Mouse (Mus musculus) kidney, embryonic 14.5 days (tissue): ENCODE measurements around the gene Gata5. TPM values are rescaled to one million over a fixed set of nuclear protein-coding genes. Genes with fewer than 3 reads are reported as not detected.

ENCODE experiments used
- ATAC-seq: fragments of 200-750 bp; cut with Nextera tagmentation; 2 replicates; pipeline ENCODE4 v1.8.0; 2017; ENCODE audit warnings: moderate number of reproducible peaks, mild to moderate bottlenecking, moderate TSS enrichment, moderate library complexity; ENCODE audit not compliant: low FRiP score, low TSS enrichment
- H3K27ac ChIP-seq: fragments of 300-500 bp; sonication (generic); 2 replicates; pipeline ENCODE4 v1.5.1; 2014; ENCODE audit warnings: low read depth, mild to moderate bottlenecking, low read length, moderate library complexity, mixed read lengths
- H3K27me3 ChIP-seq: fragments of 300-500 bp; sonication (generic); 2 replicates; pipeline ENCODE4 v1.6.1; 2014; ENCODE audit warnings: mild to moderate bottlenecking, low read length; ENCODE audit not compliant: control insufficient read depth, insufficient read depth
- H3K36me3 ChIP-seq: fragments of 300-500 bp; sonication (generic); 2 replicates; pipeline ENCODE4 v1.6.1; 2014; ENCODE audit warnings: low read length, mixed read lengths; ENCODE audit not compliant: control insufficient read depth, insufficient read depth
- H3K4me1 ChIP-seq: fragments of 300-500 bp; sonication (generic); 2 replicates; pipeline ENCODE4 v1.6.1; 2014; ENCODE audit warnings: low read length, mixed read lengths; ENCODE audit not compliant: control insufficient read depth, insufficient read depth
- H3K4me2 ChIP-seq: fragments of 300-500 bp; sonication (generic); replicated peaks from 2 replicates; pipeline ENCODE4 v1.6.1; 2014; ENCODE audit warnings: low read depth, mild to moderate bottlenecking, low read length
- H3K4me3 ChIP-seq: fragments of 300-500 bp; sonication (generic); 2 replicates; pipeline ENCODE4 v1.5.1; 2014; ENCODE audit warnings: mild to moderate bottlenecking, low read length
- H3K9ac ChIP-seq: fragments of 300-500 bp; sonication (generic); 2 replicates; pipeline ENCODE4 v1.6.1; 2014; ENCODE audit warnings: low read depth, mild to moderate bottlenecking, low read length, moderate library complexity
- H3K9me3 ChIP-seq: fragments of 300-500 bp; sonication (generic); 2 replicates; pipeline ENCODE4 v1.6.1; 2016; ENCODE audit warnings: low read length; ENCODE audit not compliant: control insufficient read depth
- WGBS: fragments of 180-500 bp; shearing (Covaris S2); extraction: QIAGEN DNeasy Blood & Tissue Kit; methylation state at CpG from one replicate; pipeline ENCODE4 v1.1.7; 2014; 5-methylcytosine and 5-hydroxymethylcytosine counted together
- polyA plus RNA-seq: library from polyadenylated mRNA; unstranded; fragments of >200 nt; fragmentation: Nextera tagmentation; extraction: Ambion mirVana; gene quantifications from 2 replicates; pipeline ENCODE4 v1.2.1, GENCODE M21; 2014

Gata5 gene
- polyA plus RNA-seq, 1 experiment from 2014 or later = 4.5 TPM

DNA sequence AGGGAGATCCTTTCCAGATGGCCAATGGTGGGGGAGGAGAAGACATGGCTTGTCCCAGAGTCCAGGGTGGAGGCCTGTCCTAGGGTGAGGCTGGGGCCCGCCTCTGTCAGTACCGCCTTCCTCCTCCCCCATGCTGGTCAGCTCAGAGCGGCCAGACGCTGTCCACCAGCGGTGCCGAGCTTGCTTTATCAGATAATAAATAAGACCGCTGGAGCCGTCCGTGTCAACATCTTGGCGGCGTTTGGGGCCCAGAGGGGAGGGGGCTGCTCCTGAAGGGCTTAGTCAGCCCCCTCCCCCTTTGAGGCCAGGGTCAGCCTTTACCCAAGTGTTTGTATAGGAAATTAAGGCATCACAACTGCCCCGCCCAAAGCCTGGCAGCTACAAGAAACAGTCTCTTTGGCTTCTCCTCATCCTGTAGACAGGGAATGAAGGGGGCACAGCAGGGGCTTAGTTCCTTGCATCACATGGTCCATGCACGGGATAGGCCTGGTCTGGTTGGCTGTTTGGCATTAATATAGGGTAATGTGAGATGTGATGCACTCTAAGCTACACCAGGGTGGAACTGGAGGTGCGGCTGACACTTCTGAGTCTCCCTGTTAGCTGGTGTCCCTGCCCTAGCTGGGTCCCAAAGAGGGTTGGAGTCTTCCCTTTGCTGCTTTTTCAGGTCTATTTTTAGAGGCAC lies 11.7 kb downstream of the Gata5 start:
- 7% methylated on average over 14 of the region's 14 CpGs for WGBS
- ATAC-seq = peak; percentile 85

DNA sequence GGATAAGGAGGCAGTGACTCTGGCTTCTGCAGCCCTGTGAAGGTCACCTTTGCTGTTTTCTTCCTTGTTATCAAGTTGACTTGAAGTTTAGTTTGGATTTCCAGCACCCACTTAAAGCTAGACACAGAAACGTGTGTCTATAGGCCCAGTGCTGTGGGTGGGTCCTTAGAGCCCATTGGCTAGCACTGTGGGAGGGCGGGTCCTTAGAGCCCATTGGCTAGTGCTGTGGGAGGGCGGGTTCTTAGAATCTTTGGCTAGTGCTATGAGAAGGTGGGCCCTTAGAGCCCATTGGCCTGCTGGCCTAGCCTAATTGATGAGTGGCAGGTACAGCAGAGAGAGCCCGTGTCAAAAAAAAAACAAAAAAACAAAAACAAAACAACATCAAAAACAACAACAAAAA lies 14.3 kb downstream of the Gata5 start:
- H3K4me1 ChIP-seq = peaks cover 18% of the 10 kb centered on the region; the same call in 1 of the 2 replicates
- no peaks in the 10 kb centered on the region for H3K27me3 ChIP-seq
- H3K4me3 ChIP-seq = no peak overlapping the region
- ATAC-seq = no peak
- no peak overlapping the region for H3K27ac ChIP-seq
- no peaks in the 10 kb centered on the region for H3K9me3 ChIP-seq
- H3K4me2 ChIP-seq = no peak overlapping the region
- H3K9ac ChIP-seq = no peak overlapping the region
- no peaks in the 10 kb centered on the region for H3K36me3 ChIP-seq
- 70% methylated on average over 4 of the region's 4 CpGs for WGBS

More for the DNA sequence above, 11.7 kb downstream of the Gata5 start:
- H3K4me1 ChIP-seq = peaks cover 13% of the 10 kb centered on the region; the same call in 1 of the 2 replicates
- peak overlapping the region; percentile 49; the same call in 1 of the 2 replicates for H3K27ac ChIP-seq
- H3K9ac ChIP-seq = no peak overlapping the region
- H3K4me3 ChIP-seq = no peak overlapping the region
- H3K36me3 ChIP-seq = no peaks in the 10 kb centered on the region
- 0 out of 2 replicates have a peak overlapping the region, but pooled peaks have one; percentile 6 for H3K4me2 ChIP-seq
- no peaks in the 10 kb centered on the region for H3K27me3 ChIP-seq
- H3K9me3 ChIP-seq = no peaks in the 10 kb centered on the region

DNA sequence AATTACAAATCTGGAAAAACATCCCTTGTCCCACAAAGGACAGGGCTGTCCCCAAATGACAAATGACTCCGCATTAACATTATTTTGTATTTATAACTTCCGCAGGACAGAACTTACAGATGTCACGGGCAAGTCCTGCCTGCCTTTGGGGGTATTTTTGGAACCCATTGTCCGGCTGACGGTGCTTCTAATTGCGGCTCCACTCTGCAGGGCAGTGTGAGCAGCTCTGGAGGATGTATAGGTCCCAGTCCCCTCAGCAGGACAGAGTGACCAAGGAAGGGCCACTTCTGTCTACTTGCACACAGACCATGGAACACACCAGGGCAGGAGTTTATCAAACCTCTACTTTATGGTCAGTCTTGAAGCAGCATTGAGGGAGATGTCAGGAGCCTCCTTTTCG lies 16.9 kb downstream of the Gata5 start:
- Histone ChIP-seq H3K4me3 (no peak overlapping the region), H3K4me1 (peaks cover 18% of the 10 kb centered on the region; the same call in 1 of the 2 replicates), H3K9ac (no peak overlapping the region), H3K27ac (no peak overlapping the region), H3K9me3 (no peaks in the 10 kb centered on the region), H3K36me3 (no peaks in the 10 kb centered on the region), H3K27me3 (no peaks in the 10 kb centered on the region), H3K4me2 (no peak overlapping the region)
- no peak for ATAC-seq
- 54% methylated on average over 7 of the region's 7 CpGs for WGBS

DNA sequence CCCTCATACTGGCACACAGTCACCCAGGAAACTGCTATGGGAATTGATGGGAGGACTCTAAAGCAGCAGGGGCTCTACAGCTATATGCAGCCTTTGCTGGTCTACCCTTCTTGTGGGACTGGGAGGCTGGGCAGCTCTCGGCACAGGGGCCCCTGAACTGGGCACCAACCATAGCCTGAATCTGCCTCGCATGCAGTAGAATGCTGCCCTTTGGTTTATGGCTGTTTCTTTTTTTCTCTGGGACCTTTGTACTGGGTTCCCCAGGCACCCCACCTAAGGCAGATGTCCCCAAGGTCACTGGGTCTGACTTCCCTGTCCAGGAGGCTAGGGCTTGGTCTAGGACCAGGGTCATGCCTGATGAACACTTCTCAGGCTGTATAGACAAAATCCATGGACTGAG lies 20.2 kb downstream of the Gata5 start:
- H3K4me1 ChIP-seq = 0 out of 2 replicates have a peak, but pooled peaks cover 10% of the 10 kb centered on the region
- 88% methylated on average over 2 of the region's 2 CpGs for WGBS
- H3K4me3 ChIP-seq = no peak overlapping the region
- no peak overlapping the region for H3K9ac ChIP-seq
- H3K27ac ChIP-seq = no peak overlapping the region
- ATAC-seq = no peak
- H3K4me2 ChIP-seq = no peak overlapping the region
- no peaks in the 10 kb centered on the region for H3K27me3 ChIP-seq
- H3K36me3 ChIP-seq = no peaks in the 10 kb centered on the region
- H3K9me3 ChIP-seq = no peaks in the 10 kb centered on the region

DNA sequence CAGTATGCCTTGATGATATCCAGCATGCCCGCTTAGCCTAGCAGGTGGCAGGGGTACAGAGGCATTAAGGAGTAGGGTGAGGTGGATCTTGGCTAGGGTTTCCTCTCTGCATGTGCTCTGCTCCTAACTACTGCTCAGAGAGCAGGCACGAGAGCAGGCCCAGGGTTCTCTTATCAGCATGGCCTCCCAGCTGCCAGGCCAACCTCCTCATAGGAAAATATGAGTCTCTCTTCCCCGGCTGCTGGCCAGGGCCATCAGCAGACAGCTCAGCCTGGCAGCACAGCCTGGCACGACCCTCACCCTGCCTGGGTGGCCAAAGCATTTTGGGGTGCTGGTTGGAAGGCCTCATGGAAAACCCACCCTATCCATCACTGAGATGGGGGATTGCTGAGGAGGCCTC lies 23.4 kb downstream of the Gata5 start:
- H3K36me3 ChIP-seq = no peaks in the 10 kb centered on the region

DNA sequence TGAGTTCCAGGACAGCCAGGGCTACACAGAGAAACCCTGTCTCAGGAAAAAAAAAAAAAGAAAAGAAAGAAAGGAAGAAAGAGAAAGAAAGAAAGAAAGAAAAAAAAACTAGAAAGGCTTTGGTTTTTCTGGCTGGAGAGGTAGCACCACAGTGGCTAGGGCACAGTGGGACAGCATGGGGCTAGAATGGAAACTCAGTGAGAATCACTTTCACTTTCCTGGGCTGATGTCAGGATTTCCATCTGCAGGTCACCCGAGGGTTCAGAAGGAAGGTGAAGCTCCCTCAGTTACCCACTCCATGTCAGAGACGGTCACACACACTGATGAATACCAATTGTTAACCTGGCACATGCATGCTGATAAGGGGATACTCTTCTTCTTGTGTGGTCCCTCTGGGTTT lies 26.8 kb downstream of the Gata5 start:
- H3K4me1 ChIP-seq = no peaks in the 10 kb centered on the region
- H3K4me3 ChIP-seq = no peak overlapping the region
- 65% methylated on average over 2 of the region's 2 CpGs for WGBS
- no peak for ATAC-seq
- no peak overlapping the region for H3K27ac ChIP-seq
- no peak overlapping the region for H3K4me2 ChIP-seq
- no peak overlapping the region for H3K9ac ChIP-seq
- H3K36me3 ChIP-seq = no peaks in the 10 kb centered on the region
- H3K9me3 ChIP-seq = no peaks in the 10 kb centered on the region
- no peaks in the 10 kb centered on the region for H3K27me3 ChIP-seq

More for the DNA sequence above, 23.4 kb downstream of the Gata5 start:
- Histone ChIP-seq H3K9me3 (no peaks in the 10 kb centered on the region), H3K4me3 (no peak overlapping the region), H3K4me1 (no peaks in the 10 kb centered on the region), H3K27me3 (no peaks in the 10 kb centered on the region), H3K4me2 (no peak overlapping the region), H3K27ac (no peak overlapping the region), H3K9ac (no peak overlapping the region)
- no peak for ATAC-seq
- 79% methylated on average over 4 of the region's 4 CpGs for WGBS

DNA sequence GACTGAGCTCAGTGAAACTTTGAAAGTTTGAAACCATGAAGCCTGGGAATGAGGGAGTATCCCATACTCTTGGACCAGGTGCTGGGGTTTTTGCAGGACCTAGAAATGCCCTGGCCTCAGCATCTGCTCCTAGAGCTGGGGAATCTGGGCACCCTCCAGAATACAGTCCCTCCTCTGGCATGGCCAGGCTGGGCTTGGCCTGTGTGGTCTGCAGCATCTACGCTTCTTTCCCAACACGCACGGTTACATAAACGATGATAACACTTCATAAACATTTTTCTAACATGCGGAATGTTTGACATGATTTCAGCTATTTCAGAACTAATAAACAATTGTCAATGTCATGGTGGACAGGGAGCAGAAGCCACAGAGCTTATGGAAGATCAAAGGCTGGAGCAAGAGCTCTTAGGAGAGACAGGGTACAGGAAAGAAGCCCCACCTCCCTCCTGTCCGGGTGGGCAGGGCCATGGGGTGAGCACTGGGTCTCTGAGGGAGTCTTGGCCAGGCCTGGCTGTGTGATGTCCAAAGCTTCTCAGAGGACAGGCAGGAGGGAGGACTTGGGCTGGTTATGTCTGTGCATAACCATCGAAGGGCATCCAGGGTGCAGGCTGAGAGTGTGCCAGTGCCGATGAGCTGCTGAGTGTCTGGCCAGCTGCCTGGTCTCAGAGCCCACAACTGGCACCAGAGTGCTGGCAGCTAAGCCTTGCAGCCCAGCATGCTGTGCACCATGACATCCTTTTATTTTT lies 27.9 kb downstream of the Gata5 start:
- H3K4me2 ChIP-seq = no peak overlapping the region
- H3K9ac ChIP-seq = no peak overlapping the region
- H3K4me1 ChIP-seq = no peaks in the 10 kb centered on the region
- H3K27me3 ChIP-seq = no peaks in the 10 kb centered on the region
- no peak for ATAC-seq
- H3K36me3 ChIP-seq = no peaks in the 10 kb centered on the region
- no peaks in the 10 kb centered on the region for H3K9me3 ChIP-seq
- WGBS = 80% methylated on average over 8 of the region's 8 CpGs
- no peak overlapping the region for H3K4me3 ChIP-seq
- no peak overlapping the region for H3K27ac ChIP-seq

DNA sequence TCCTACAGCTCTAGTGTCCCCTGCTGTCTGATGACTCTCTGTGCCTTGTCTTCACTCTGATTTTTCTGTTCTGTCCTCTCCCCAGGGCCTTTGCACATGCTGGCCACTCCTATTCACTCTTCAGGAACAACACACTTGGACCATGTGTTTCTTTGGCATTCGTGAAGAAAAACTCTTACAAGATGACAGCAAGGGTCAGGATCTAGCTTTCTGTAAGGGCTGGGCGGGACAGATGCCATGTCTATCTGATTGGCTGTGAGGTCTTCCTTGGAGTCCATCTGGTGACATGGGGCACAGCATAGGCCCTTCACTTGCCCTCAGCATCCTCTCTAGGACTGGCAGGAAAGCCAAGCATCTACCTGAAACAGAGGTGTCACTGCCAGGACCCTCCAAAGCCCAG lies 28.5 kb downstream of the Gata5 start:
- no peaks in the 10 kb centered on the region for H3K36me3 ChIP-seq
- no peaks in the 10 kb centered on the region for H3K9me3 ChIP-seq
- no peak for ATAC-seq
- no peak overlapping the region for H3K9ac ChIP-seq
- H3K4me2 ChIP-seq = no peak overlapping the region
- no peak overlapping the region for H3K27ac ChIP-seq
- 82% methylated on average over 2 of the region's 2 CpGs for whole genome bisulfite sequencing
- H3K27me3 ChIP-seq = no peaks in the 10 kb centered on the region
- no peaks in the 10 kb centered on the region for H3K4me1 ChIP-seq
- no peak overlapping the region for H3K4me3 ChIP-seq

DNA sequence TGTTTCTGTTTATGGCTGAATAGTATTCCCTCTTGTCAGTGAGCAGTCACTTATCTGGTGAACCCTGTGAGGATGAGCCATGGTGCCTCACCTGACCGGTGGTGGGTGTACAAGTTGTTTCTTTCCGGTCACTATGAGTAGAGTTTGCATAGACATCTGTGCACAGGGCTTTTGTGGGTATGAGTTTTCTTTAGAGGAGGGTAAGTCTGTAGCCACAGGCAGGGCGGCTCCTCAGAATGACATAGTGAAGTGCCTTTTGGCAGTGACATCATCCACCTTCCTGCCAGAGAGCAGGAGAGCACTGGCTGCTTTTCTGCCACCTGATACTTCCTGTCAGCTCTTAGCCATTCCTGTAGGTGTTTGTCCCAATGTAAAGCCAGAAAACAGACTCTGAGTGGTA lies 29.0 kb downstream of the Gata5 start:
- H3K27me3 ChIP-seq = no peaks in the 10 kb centered on the region
- ATAC-seq = no peak
- no peak overlapping the region for H3K27ac ChIP-seq

More for the DNA sequence above, 29.0 kb downstream of the Gata5 start:
- H3K9ac ChIP-seq = no peak overlapping the region
- no peaks in the 10 kb centered on the region for H3K36me3 ChIP-seq
- 83% methylated on average over 3 of the region's 3 CpGs for WGBS
- no peaks in the 10 kb centered on the region for H3K4me1 ChIP-seq
- H3K4me3 ChIP-seq = no peak overlapping the region
- no peak overlapping the region for H3K4me2 ChIP-seq
- H3K9me3 ChIP-seq = no peaks in the 10 kb centered on the region
